12 mouse cellular contexts compared by ENCODE assay signal in the genomic region with DNA sequence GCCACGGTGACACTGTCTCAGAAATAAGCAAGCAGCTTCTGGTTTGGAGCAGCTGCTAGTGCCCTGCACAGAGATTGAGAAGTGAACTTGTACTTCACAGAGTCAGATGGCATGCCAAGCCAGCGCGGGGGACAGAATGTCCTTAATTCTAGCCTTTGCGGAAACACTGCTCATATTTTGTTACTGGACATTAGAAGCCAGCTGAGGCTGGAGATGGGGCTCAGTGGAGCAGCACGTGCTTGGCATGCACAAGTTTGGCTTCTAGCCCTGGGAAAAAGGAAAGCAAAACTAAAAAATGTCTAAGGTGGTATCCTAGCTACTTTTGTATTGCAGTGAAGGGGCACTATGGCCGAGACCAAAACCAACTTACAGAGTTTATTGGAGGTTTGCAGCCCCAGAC. TPM values are rescaled to one million over a fixed set of nuclear protein-coding genes. Genes with fewer than 3 reads are reported as not detected.
A peak's percentile ranks its signal among the peaks of the same experiment; 100 is the strongest.
DNase-seq lines count a peak whose midpoint lies in the region; ATAC-seq lines count a peak whose summit lies in the region.
"Had no signal": no experiment of that assay in that cellular context is flagged by ENCODE, and none has a peak within 500 bp of the region (broad histone marks: within the 10 kb centered on the region; RNA-seq: fewer than 3 reads in every experiment).

No protein-coding gene starts in this region.

- DNase-seq in adrenal gland, adult (ENCODE audit: inconsistent age in 2 of 2, low spot score in 1 of 2) = peak; percentile 34 to 42
- DNase-seq in adrenal gland, adult 2 months = no peak
- DNase-seq in layer of hippocampus, adult 9-11 months = peak; percentile 44
- DNase-seq in layer of hippocampus, postnatal 36 days = no peak
- DNase-seq in hindbrain, embryonic 14.5 days (ENCODE audit: low spot score) = peak; percentile 53
- DNase-seq in spleen, postnatal 4 days (ENCODE audit: low spot score in 2 of 2) = no peak
- DNase-seq: retina, postnatal 1 day had no signal

- H3K27me3 ChIP-seq in hindbrain, embryonic 14.5 days (ENCODE audit: control insufficient read depth, insufficient read depth, low read length) = 0 out of 2 replicates have a peak, but pooled peaks cover 4% of the 10 kb centered on the region
- H3K27me3 ChIP-seq in midbrain, embryonic 12.5 days = peaks cover 60% of the 10 kb centered on the region

- ATAC-seq in hindbrain, embryonic 14.5 days (ENCODE audit: low FRiP score) = 0 out of 2 replicates have a peak, but pooled peaks have one; percentile 32
- ATAC-seq in midbrain, embryonic 12.5 days (ENCODE audit: low FRiP score, low read depth) = no peak
- ATAC-seq in megakaryocyte progenitor cell, adult 5-6 weeks (replicated peaks; ENCODE audit: poor library complexity) = no peak

- H3K9me3 ChIP-seq in hindbrain, embryonic 14.5 days (ENCODE audit: control insufficient read depth, low read length) = no peaks in the 10 kb centered on the region
- H3K9me3 ChIP-seq in midbrain, embryonic 12.5 days = no peaks in the 10 kb centered on the region
- H3K9me3 ChIP-seq: G1E had no signal

- H3K9ac ChIP-seq in hindbrain, embryonic 14.5 days = no peak overlapping the region
- no peak overlapping the region for H3K9ac ChIP-seq in midbrain, embryonic 12.5 days (replicated peaks)

- H3K4me3 ChIP-seq in hindbrain, embryonic 14.5 days (replicated peaks; ENCODE audit: low read length) = no peak overlapping the region
- H3K4me3 ChIP-seq in midbrain, embryonic 12.5 days = no peak overlapping the region

- H3K27ac ChIP-seq in hindbrain, embryonic 14.5 days = peak overlapping the region; percentile 71
- H3K27ac ChIP-seq in midbrain, embryonic 12.5 days (replicated peaks) = 0 out of 2 replicates have a peak overlapping the region, but pooled peaks have one; percentile 26

- H3K4me2 ChIP-seq in hindbrain, embryonic 14.5 days (replicated peaks) = no peak overlapping the region
- H3K4me2 ChIP-seq in midbrain, embryonic 12.5 days (replicated peaks) = no peak overlapping the region

- WGBS in hindbrain, embryonic 14.5 days = 56% methylated on average over 6 of the region's 6 CpGs
- WGBS in midbrain, embryonic 12.5 days = 76% methylated on average over 6 of the region's 6 CpGs

- H3K36me3 ChIP-seq in hindbrain, embryonic 14.5 days (replicated peaks; ENCODE audit: control insufficient read depth, insufficient read depth) = no peaks in the 10 kb centered on the region
- no peaks in the 10 kb centered on the region for H3K36me3 ChIP-seq in midbrain, embryonic 12.5 days
- H3K36me3 ChIP-seq: G1E had no signal

- peaks cover 8% of the 10 kb centered on the region for H3K4me1 ChIP-seq in hindbrain, embryonic 14.5 days (replicated peaks; ENCODE audit: control insufficient read depth, insufficient read depth, low read length)
- peaks cover 18% of the 10 kb centered on the region for H3K4me1 ChIP-seq in midbrain, embryonic 12.5 days

RNA-seq across cellular contexts. Expression of gene Capn5, which starts 7.3 kb away (rescaled TPM):
- total RNA-seq in adrenal gland, adult 2 months (2021) = 1 to 10 TPM; 4.1 to 6.1 TPM
- 8.4 and 11.2 TPM in 2 replicates for polyA plus RNA-seq in adrenal gland, adult 2 months (2012; rRNA removed)
- 10 to 100 TPM; 48.6 to 48.8 TPM for total RNA-seq in layer of hippocampus, postnatal 36 days (2021)
- 16.7 and 18.0 TPM in 2 replicates for polyA plus RNA-seq in hindbrain, embryonic 14.5 days (2014; fragmentation: Nextera tagmentation; extraction: Ambion mirVana)
- polyA plus RNA-seq in midbrain, embryonic 12.5 days (2016; fragmentation: Nextera tagmentation; extraction: Ambion mirVana) = 7.2 and 8.6 TPM in 2 replicates
- 3.4 and 4.5 TPM in 2 replicates for total RNA-seq in megakaryocyte progenitor cell, adult 5-6 weeks (2015)
- total RNA-seq in megakaryocyte progenitor cell, adult 5-6 weeks (2017) = 4.0 and 7.5 TPM in 2 replicates

RNA-seq across cellular contexts. Expression of gene B3gnt6, which starts 14.0 kb away (rescaled TPM):
- total RNA-seq in adrenal gland, adult 2 months (2021) = under 1 TPM in 1 of 2 experiments, not detected in 1; 0.78 TPM
- 0.19 and 0.20 TPM in 2 replicates for polyA plus RNA-seq in adrenal gland, adult 2 months (2012; rRNA removed)
- under 1 TPM; 0.25 to 0.42 TPM for total RNA-seq in layer of hippocampus, postnatal 36 days (2021)
- 0.25 and 0.31 TPM in 2 replicates for polyA plus RNA-seq in hindbrain, embryonic 14.5 days (2014; fragmentation: Nextera tagmentation; extraction: Ambion mirVana)
- not detected in 2 replicates for polyA plus RNA-seq in midbrain, embryonic 12.5 days (2016; fragmentation: Nextera tagmentation; extraction: Ambion mirVana)
- 0.20 TPM in 1 of 2 replicates, not detected in the other for total RNA-seq in megakaryocyte progenitor cell, adult 5-6 weeks (2015)
- total RNA-seq in megakaryocyte progenitor cell, adult 5-6 weeks (2017) = 0.12 TPM in 1 of 2 replicates, not detected in the other
- total RNA-seq: gastrocnemius, adult 8-10 months had no signal
- polyA plus RNA-seq: stomach, embryonic 16.5 days had no signal

RNA-seq across cellular contexts. Expression of gene Omp, which starts 40.0 kb away (rescaled TPM):
- total RNA-seq in adrenal gland, adult 2 months (2021) = 1 to 10 TPM in 1 of 2 experiments, under 1 TPM in 1; 0.17 to 5.7 TPM
- polyA plus RNA-seq in adrenal gland, adult 2 months (2012; rRNA removed) = 3.3 and 10.3 TPM in 2 replicates
- total RNA-seq in layer of hippocampus, postnatal 36 days (2021) = 1 to 10 TPM; 1.1 to 1.2 TPM
- polyA plus RNA-seq in hindbrain, embryonic 14.5 days (2014; fragmentation: Nextera tagmentation; extraction: Ambion mirVana) = 0.31 and 0.32 TPM in 2 replicates
- 0.13 TPM in 1 of 2 replicates, not detected in the other for polyA plus RNA-seq in midbrain, embryonic 12.5 days (2016; fragmentation: Nextera tagmentation; extraction: Ambion mirVana)
- 0.25 and 0.32 TPM in 2 replicates for total RNA-seq in megakaryocyte progenitor cell, adult 5-6 weeks (2015)
- total RNA-seq in megakaryocyte progenitor cell, adult 5-6 weeks (2017) = 0.12 TPM in 1 of 2 replicates, not detected in the other
- total RNA-seq: gastrocnemius, adult 8-10 months had no signal
- polyA plus RNA-seq: G1E had no signal

Comparison
In these comparisons a context has a peak if more than half of its experiments do, and no peak if none do; other contexts are left out.
1. DNase-seq: peak in adrenal gland, adult (2 of 2), layer of hippocampus, adult 9-11 months (single experiment) and hindbrain, embryonic 14.5 days (single experiment); none in adrenal gland, adult 2 months (single experiment), layer of hippocampus, postnatal 36 days (0 of 2) and spleen, postnatal 4 days (0 of 2).
2. RNA of gene Capn5, which starts 7.3 kb away (total RNA-seq): 48.6 to 48.8 TPM in layer of hippocampus, postnatal 36 days; 3.4 to 7.5 TPM in megakaryocyte progenitor cell, adult 5-6 weeks and 4.1 to 6.1 TPM in adrenal gland, adult 2 months; every median in the first group is over 4 times any median in the second.